33 mouse cellular contexts compared by ENCODE assay signal in genomic region chr1:161931817-161932216, GRCm38 (mm10). TPM values are rescaled to one million over a fixed set of nuclear protein-coding genes. Genes with fewer than 3 reads are reported as not detected.
DNase-seq lines count a peak whose midpoint lies in the region; ATAC-seq and TF ChIP-seq lines count a peak whose summit lies in the region.
"Had no signal": no experiment of that assay in that cellular context is flagged by ENCODE, and none has a peak within 500 bp of the region (broad histone marks: within the 10 kb centered on the region; RNA-seq: fewer than 3 reads in every experiment).

No protein-coding gene starts in this region.

- no peaks in the 10 kb centered on the region for H3K9me3 ChIP-seq in hindbrain, embryonic 13.5 days
- H3K9me3 ChIP-seq in hindbrain, embryonic 11.5 days (ENCODE audit: control insufficient read depth, low read length) = no peaks in the 10 kb centered on the region
- no peaks in the 10 kb centered on the region for H3K9me3 ChIP-seq in neural tube, embryonic 13.5 days
- no peaks in the 10 kb centered on the region for H3K9me3 ChIP-seq in hindbrain, postnatal 0 days (ENCODE audit: low read length)
- H3K9me3 ChIP-seq: embryonic facial prominence, embryonic 15.5 days; kidney, embryonic 15.5 days; limb, embryonic 12.5 days; liver, embryonic 13.5 days; midbrain, embryonic 12.5 days; stomach, embryonic 15.5 days had no signal

- H3K36me3 ChIP-seq in hindbrain, embryonic 13.5 days = no peaks in the 10 kb centered on the region
- H3K36me3 ChIP-seq in hindbrain, embryonic 11.5 days (ENCODE audit: control insufficient read depth, insufficient read depth, low read length) = no peaks in the 10 kb centered on the region
- no peaks in the 10 kb centered on the region for H3K36me3 ChIP-seq in neural tube, embryonic 13.5 days
- no peaks in the 10 kb centered on the region for H3K36me3 ChIP-seq in hindbrain, postnatal 0 days (ENCODE audit: insufficient read depth, low read length)
- H3K36me3 ChIP-seq: embryonic facial prominence, embryonic 15.5 days; kidney, embryonic 15.5 days; limb, embryonic 12.5 days; liver, embryonic 13.5 days; midbrain, embryonic 12.5 days; stomach, embryonic 15.5 days had no signal

- H3K27ac ChIP-seq in hindbrain, embryonic 13.5 days = no peak overlapping the region
- no peak overlapping the region for H3K27ac ChIP-seq in hindbrain, embryonic 11.5 days (ENCODE audit: low read depth, low read length)
- 0 out of 2 replicates have a peak overlapping the region, but pooled peaks have one; percentile 10 for H3K27ac ChIP-seq in neural tube, embryonic 13.5 days (replicated peaks)
- H3K27ac ChIP-seq in hindbrain, postnatal 0 days = no peak overlapping the region
- H3K27ac ChIP-seq: embryonic facial prominence, embryonic 15.5 days; kidney, embryonic 15.5 days; limb, embryonic 12.5 days; liver, embryonic 13.5 days; midbrain, embryonic 12.5 days; stomach, embryonic 15.5 days had no signal

- ATAC-seq in hindbrain, embryonic 13.5 days (ENCODE audit: low FRiP score) = no peak
- ATAC-seq in hindbrain, embryonic 11.5 days (ENCODE audit: low FRiP score) = no peak
- peak; percentile 59; the same call in 1 of the 2 replicates for ATAC-seq in neural tube, embryonic 13.5 days (ENCODE audit: low read depth)
- ATAC-seq in hindbrain, postnatal 0 days = no peak
- ATAC-seq: intestine, embryonic 16.5 days had no signal

- no peak overlapping the region for H3K9ac ChIP-seq in hindbrain, embryonic 13.5 days
- H3K9ac ChIP-seq in hindbrain, embryonic 11.5 days (ENCODE audit: low read depth, low read length) = no peak overlapping the region
- no peak overlapping the region for H3K9ac ChIP-seq in neural tube, embryonic 13.5 days
- H3K9ac ChIP-seq in hindbrain, postnatal 0 days (replicated peaks; ENCODE audit: low read length) = no peak overlapping the region
- H3K9ac ChIP-seq: embryonic facial prominence, embryonic 15.5 days; kidney, embryonic 15.5 days; limb, embryonic 12.5 days; liver, embryonic 13.5 days; midbrain, embryonic 12.5 days; stomach, embryonic 15.5 days had no signal

- 67% methylated on average over 10 of the region's 10 CpGs for whole genome bisulfite sequencing in hindbrain, embryonic 13.5 days
- 90% methylated on average over 10 of the region's 10 CpGs for WGBS in hindbrain, embryonic 11.5 days
- WGBS in neural tube, embryonic 13.5 days = 48% methylated on average over 10 of the region's 10 CpGs
- 56% methylated on average over 10 of the region's 10 CpGs for WGBS in hindbrain, postnatal 0 days

- no peak overlapping the region for H3K4me3 ChIP-seq in hindbrain, embryonic 13.5 days
- no peak overlapping the region for H3K4me3 ChIP-seq in hindbrain, embryonic 11.5 days (ENCODE audit: low read depth, low read length)
- no peak overlapping the region for H3K4me3 ChIP-seq in neural tube, embryonic 13.5 days
- no peak overlapping the region for H3K4me3 ChIP-seq in hindbrain, postnatal 0 days (ENCODE audit: low read length)
- H3K4me3 ChIP-seq: embryonic facial prominence, embryonic 15.5 days; kidney, embryonic 15.5 days; limb, embryonic 12.5 days; liver, embryonic 13.5 days; midbrain, embryonic 12.5 days; stomach, embryonic 15.5 days had no signal

- H3K4me2 ChIP-seq in hindbrain, embryonic 13.5 days = peak overlapping the region; percentile 23; the same call in 1 of the 2 replicates
- H3K4me2 ChIP-seq in hindbrain, embryonic 11.5 days (replicated peaks; ENCODE audit: low read depth, low read length) = no peak overlapping the region
- peak overlapping the region; percentile 17; the same call in 1 of the 2 replicates for H3K4me2 ChIP-seq in neural tube, embryonic 13.5 days
- peak overlapping the region; percentile 1; the same call in 1 of the 2 replicates for H3K4me2 ChIP-seq in hindbrain, postnatal 0 days (ENCODE audit: low read depth, low read length)
- H3K4me2 ChIP-seq: embryonic facial prominence, embryonic 15.5 days; kidney, embryonic 15.5 days; limb, embryonic 12.5 days; liver, embryonic 13.5 days; midbrain, embryonic 12.5 days; stomach, embryonic 15.5 days had no signal

- H3K4me1 ChIP-seq in hindbrain, embryonic 13.5 days (replicated peaks) = 0 out of 2 replicates have a peak, but pooled peaks cover 3% of the 10 kb centered on the region
- H3K4me1 ChIP-seq in hindbrain, embryonic 11.5 days (replicated peaks; ENCODE audit: control insufficient read depth, insufficient read depth, low read length) = no peaks in the 10 kb centered on the region
- peaks cover 10% of the 10 kb centered on the region for H3K4me1 ChIP-seq in neural tube, embryonic 13.5 days (replicated peaks)
- no peaks in the 10 kb centered on the region for H3K4me1 ChIP-seq in hindbrain, postnatal 0 days (ENCODE audit: insufficient read depth, low read length)
- H3K4me1 ChIP-seq: embryonic facial prominence, embryonic 15.5 days; kidney, embryonic 15.5 days; liver, embryonic 13.5 days; midbrain, embryonic 12.5 days; stomach, embryonic 15.5 days had no signal

- no peak for DNase-seq in hindbrain, embryonic 11.5 days (ENCODE audit: low spot score)
- DNase-seq in neural tube, embryonic 10.5 days (ENCODE audit: extremely low spot score, low spot score) = no peak
- DNase-seq in hindbrain, postnatal 0 days (ENCODE audit: low spot score) = peak; percentile 13
- no peak for DNase-seq in gastrocnemius, adult 18-20 months (ENCODE audit: low spot score)
- no peak for DNase-seq in spleen, postnatal 14 days (ENCODE audit: low spot score in 2 of 2)
- DNase-seq: adrenal gland, adult 2 months; cerebellum, adult 2 months; gastrocnemius, postnatal 36 days; heart, postnatal 4 days; kidney, postnatal 36 days; liver, embryonic 13.5 days; lung, adult 2 months; lung, postnatal 14 days; retina, postnatal 1 day; right cerebral cortex, postnatal 25 days; thymus, adult 2 months; thymus, postnatal 4 days had no signal

- no peak for TF ChIP-seq CTCF in hindbrain, postnatal 0 days (IDR thresholded peaks at IDR 0.05; ENCODE audit: low read depth)

- no peaks in the 10 kb centered on the region for H3K27me3 ChIP-seq in hindbrain, embryonic 13.5 days
- H3K27me3 ChIP-seq in hindbrain, embryonic 11.5 days (ENCODE audit: control insufficient read depth, insufficient read depth, low read length) = no peaks in the 10 kb centered on the region
- H3K27me3 ChIP-seq in neural tube, embryonic 13.5 days = no peaks in the 10 kb centered on the region
- H3K27me3 ChIP-seq in hindbrain, postnatal 0 days (ENCODE audit: insufficient read depth, low read length) = no peaks in the 10 kb centered on the region
- H3K27me3 ChIP-seq: embryonic facial prominence, embryonic 15.5 days; kidney, embryonic 15.5 days; limb, embryonic 12.5 days; liver, embryonic 13.5 days; midbrain, embryonic 12.5 days; stomach, embryonic 15.5 days had no signal

RNA-seq across cellular contexts. Expression of gene Pigc, which starts 37.2 kb away (rescaled TPM):
- polyA plus RNA-seq in hindbrain, embryonic 13.5 days (2015; fragmentation: Nextera tagmentation; extraction: Ambion mirVana) = 35.7 and 37.6 TPM in 2 replicates
- polyA plus RNA-seq in hindbrain, embryonic 11.5 days (2014; fragmentation: Nextera tagmentation; extraction: Ambion mirVana) = 33.3 and 38.6 TPM in 2 replicates
- polyA plus RNA-seq in neural tube, embryonic 13.5 days (2015; fragmentation: Nextera tagmentation; extraction: Ambion mirVana) = 35.9 and 36.5 TPM in 2 replicates
- total RNA-seq in hindbrain, postnatal 0 days (2014; rRNA removed) = 8.4 and 12.6 TPM in 2 replicates
- polyA plus RNA-seq in hindbrain, postnatal 0 days (2015; fragmentation: Nextera tagmentation; extraction: Ambion mirVana) = 24.1 and 26.1 TPM in 2 replicates
- total RNA-seq in gastrocnemius, adult 18-20 months (2021) = 10 to 100 TPM; 12.1 to 16.0 TPM

RNA-seq across cellular contexts. Expression of gene 4930558K02Rik, which starts 47.6 kb away (rescaled TPM):
- not detected in 2 replicates for polyA plus RNA-seq in hindbrain, embryonic 13.5 days (2015; fragmentation: Nextera tagmentation; extraction: Ambion mirVana)
- polyA plus RNA-seq in hindbrain, embryonic 11.5 days (2014; fragmentation: Nextera tagmentation; extraction: Ambion mirVana) = not detected in 2 replicates
- polyA plus RNA-seq in neural tube, embryonic 13.5 days (2015; fragmentation: Nextera tagmentation; extraction: Ambion mirVana) = not detected in 2 replicates
- total RNA-seq in hindbrain, postnatal 0 days (2014; rRNA removed) = not detected in 2 replicates
- 0.19 and 0.35 TPM in 2 replicates for polyA plus RNA-seq in hindbrain, postnatal 0 days (2015; fragmentation: Nextera tagmentation; extraction: Ambion mirVana)
- total RNA-seq in gastrocnemius, adult 18-20 months (2021) = not detected
- total RNA-seq: adrenal gland, adult 2 months; common myeloid progenitor, adult 5-6 weeks; gastrocnemius, postnatal 36 days; heart, postnatal 4 days; layer of hippocampus, postnatal 36 days; left cerebral cortex, postnatal 10 days; megakaryocyte progenitor cell, adult 5-6 weeks; MEL had no signal
- polyA plus RNA-seq: adrenal gland, adult 2 months; C2C12; cerebellum, adult 2 months; embryonic facial prominence, embryonic 15.5 days; heart, embryonic 16.5 days; intestine, embryonic 16.5 days; kidney, embryonic 15.5 days; limb, embryonic 12.5 days; liver, embryonic 13.5 days; lung, adult 2 months; midbrain, embryonic 12.5 days; spleen, adult 2 months; stomach, embryonic 15.5 days; thymus, adult 2 months had no signal

RNA-seq across cellular contexts. Expression of gene Suco, which starts 55.3 kb away (rescaled TPM):
- 25.5 and 28.6 TPM in 2 replicates for polyA plus RNA-seq in hindbrain, embryonic 13.5 days (2015; fragmentation: Nextera tagmentation; extraction: Ambion mirVana)
- 33.0 and 40.4 TPM in 2 replicates for polyA plus RNA-seq in hindbrain, embryonic 11.5 days (2014; fragmentation: Nextera tagmentation; extraction: Ambion mirVana)
- 24.9 and 33.0 TPM in 2 replicates for polyA plus RNA-seq in neural tube, embryonic 13.5 days (2015; fragmentation: Nextera tagmentation; extraction: Ambion mirVana)
- total RNA-seq in hindbrain, postnatal 0 days (2014; rRNA removed) = 18.1 and 19.9 TPM in 2 replicates
- polyA plus RNA-seq in hindbrain, postnatal 0 days (2015; fragmentation: Nextera tagmentation; extraction: Ambion mirVana) = 19.2 and 23.6 TPM in 2 replicates
- 1 to 10 TPM; 9.3 to 9.4 TPM for total RNA-seq in gastrocnemius, adult 18-20 months (2021)
